Comparison of ENCODE assay signal across 12 mouse cellular contexts in genomic region chr10:68230653-68231384, GRCm38 (mm10). TPM values are rescaled to one million over a fixed set of nuclear protein-coding genes. Genes with fewer than 3 reads are reported as not detected.
DNase-seq lines count a peak whose midpoint lies in the region; ATAC-seq and TF ChIP-seq lines count a peak whose summit lies in the region.
"Had no signal": no experiment of that assay in that cellular context is flagged by ENCODE, and none has a peak within 500 bp of the region (broad histone marks: within the 10 kb centered on the region; RNA-seq: fewer than 3 reads in every experiment).

No protein-coding gene starts in this region.

- TF ChIP-seq CTCF in kidney, postnatal 0 days (IDR thresholded peaks at IDR 0.05; ENCODE audit: low read depth), result no peak
- TF ChIP-seq CTCF in intestine, postnatal 0 days (IDR thresholded peaks at IDR 0.05; ENCODE audit: low read depth), result no peak

- H3K4me2 ChIP-seq in kidney, postnatal 0 days (ENCODE audit: low read length), result 0 out of 2 replicates have a peak overlapping the region, but pooled peaks have one; percentile 10
- H3K4me2 ChIP-seq in intestine, postnatal 0 days (replicated peaks; ENCODE audit: low read depth), result peak overlapping the region; percentile 55
- peak overlapping the region; percentile 34 for H3K4me2 ChIP-seq in stomach, embryonic 15.5 days
- no peak overlapping the region for H3K4me2 ChIP-seq in forebrain, embryonic 16.5 days (ENCODE audit: low read length)
- H3K4me2 ChIP-seq: forebrain, embryonic 13.5 days had no signal

- peak overlapping the region; percentile 41; the same call in 1 of the 2 replicates for H3K4me3 ChIP-seq in heart, embryonic 10.5 days
- H3K4me3 ChIP-seq in kidney, postnatal 0 days (replicated peaks; ENCODE audit: low read depth, low read length), result no peak overlapping the region
- peak overlapping the region; percentile 4 for H3K4me3 ChIP-seq in intestine, postnatal 0 days (ENCODE audit: low read depth, low read length)
- no peak overlapping the region for H3K4me3 ChIP-seq in stomach, embryonic 15.5 days (replicated peaks)
- no peak overlapping the region for H3K4me3 ChIP-seq in forebrain, embryonic 16.5 days (replicated peaks; ENCODE audit: low read length)
- H3K4me3 ChIP-seq: forebrain, embryonic 13.5 days had no signal

- no peak for ATAC-seq in kidney, postnatal 0 days (replicated peaks; ENCODE audit: low FRiP score, low read depth)
- peak; percentile 50 for ATAC-seq in intestine, postnatal 0 days
- ATAC-seq in stomach, embryonic 15.5 days (ENCODE audit: insufficient read depth, low FRiP score, low read depth), result peak; percentile 21; the same call in 1 of the 2 replicates
- ATAC-seq in forebrain, embryonic 16.5 days, result no peak
- ATAC-seq: forebrain, embryonic 13.5 days had no signal

- no peak overlapping the region for H3K9ac ChIP-seq in kidney, postnatal 0 days (ENCODE audit: low read depth, low read length)
- H3K9ac ChIP-seq in intestine, postnatal 0 days (ENCODE audit: low read depth, low read length), result no peak overlapping the region
- no peak overlapping the region for H3K9ac ChIP-seq in stomach, embryonic 15.5 days
- no peak overlapping the region for H3K9ac ChIP-seq in forebrain, embryonic 16.5 days (replicated peaks; ENCODE audit: low read depth, low read length)
- H3K9ac ChIP-seq: forebrain, embryonic 13.5 days had no signal

- DNase-seq in heart, embryonic 10.5 days (ENCODE audit: low spot score), result no peak
- no peak for DNase-seq in heart, postnatal 10 days
- DNase-seq in kidney, postnatal 0 days (ENCODE audit: low spot score), result no peak
- no peak for DNase-seq in kidney, adult 8-10 months
- no peak for DNase-seq in frontal cortex, postnatal 36 days (ENCODE audit: low spot score in 2 of 2)
- DNase-seq: adrenal gland, adult 2 months; cerebellum, adult 2 months; thymus, postnatal 14 days had no signal

- intact Hi-C loops in heart, postnatal 10 days (cut with DNase I), result no loop called here

- 63% methylated on average over 13 of the region's 13 CpGs for WGBS in heart, embryonic 10.5 days
- WGBS in kidney, postnatal 0 days, result 48% methylated on average over 13 of the region's 13 CpGs
- WGBS in intestine, postnatal 0 days, result 29% methylated on average over 13 of the region's 13 CpGs
- 58% methylated on average over 13 of the region's 13 CpGs for WGBS in stomach, embryonic 15.5 days
- WGBS in forebrain, embryonic 16.5 days, result 71% methylated on average over 13 of the region's 13 CpGs

- peaks cover 9% of the 10 kb centered on the region; the same call in 1 of the 2 replicates for H3K36me3 ChIP-seq in heart, embryonic 10.5 days
- 0 out of 2 replicates have a peak, but pooled peaks cover 11% of the 10 kb centered on the region for H3K36me3 ChIP-seq in kidney, postnatal 0 days (ENCODE audit: insufficient read depth, low read length)
- peaks cover 7% of the 10 kb centered on the region; the same call in 1 of the 2 replicates for H3K36me3 ChIP-seq in intestine, postnatal 0 days (ENCODE audit: control insufficient read depth, insufficient read depth)
- 0 out of 2 replicates have a peak, but pooled peaks cover 5% of the 10 kb centered on the region for H3K36me3 ChIP-seq in stomach, embryonic 15.5 days
- H3K36me3 ChIP-seq in forebrain, embryonic 16.5 days (ENCODE audit: control insufficient read depth, insufficient read depth), result no peaks in the 10 kb centered on the region

- H3K9me3 ChIP-seq in heart, embryonic 10.5 days, result no peaks in the 10 kb centered on the region
- no peaks in the 10 kb centered on the region for H3K9me3 ChIP-seq in kidney, postnatal 0 days (replicated peaks; ENCODE audit: low read length)
- H3K9me3 ChIP-seq in intestine, postnatal 0 days (ENCODE audit: control insufficient read depth), result no peaks in the 10 kb centered on the region
- H3K9me3 ChIP-seq in stomach, embryonic 15.5 days, result no peaks in the 10 kb centered on the region
- no peaks in the 10 kb centered on the region for H3K9me3 ChIP-seq in forebrain, embryonic 16.5 days (ENCODE audit: control insufficient read depth, low read length)
- H3K9me3 ChIP-seq: forebrain, embryonic 13.5 days had no signal

- H3K27me3 ChIP-seq in heart, embryonic 10.5 days (ENCODE audit: insufficient read depth, poor library complexity, severe bottlenecking), result no peaks in the 10 kb centered on the region
- no peaks in the 10 kb centered on the region for H3K27me3 ChIP-seq in kidney, postnatal 0 days (ENCODE audit: insufficient read depth, low read length)
- H3K27me3 ChIP-seq in intestine, postnatal 0 days (replicated peaks; ENCODE audit: control insufficient read depth, insufficient read depth, low read length), result no peaks in the 10 kb centered on the region
- no peaks in the 10 kb centered on the region for H3K27me3 ChIP-seq in stomach, embryonic 15.5 days (replicated peaks)
- H3K27me3 ChIP-seq in forebrain, embryonic 16.5 days (replicated peaks; ENCODE audit: control insufficient read depth, insufficient read depth, low read length), result no peaks in the 10 kb centered on the region
- H3K27me3 ChIP-seq: forebrain, embryonic 13.5 days had no signal

- H3K4me1 ChIP-seq in heart, embryonic 10.5 days, result peaks cover 21% of the 10 kb centered on the region
- peaks cover 5% of the 10 kb centered on the region; the same call in 1 of the 2 replicates for H3K4me1 ChIP-seq in kidney, postnatal 0 days (replicated peaks; ENCODE audit: insufficient read depth, low read length)
- no peaks in the 10 kb centered on the region for H3K4me1 ChIP-seq in intestine, postnatal 0 days (replicated peaks; ENCODE audit: control insufficient read depth, insufficient read depth, low read length)
- H3K4me1 ChIP-seq in stomach, embryonic 15.5 days, result no peaks in the 10 kb centered on the region
- no peaks in the 10 kb centered on the region for H3K4me1 ChIP-seq in forebrain, embryonic 16.5 days (replicated peaks; ENCODE audit: control insufficient read depth, insufficient read depth, low read length)
- H3K4me1 ChIP-seq: forebrain, embryonic 13.5 days had no signal

- peak overlapping the region; percentile 42; the same call in 1 of the 2 replicates for H3K27ac ChIP-seq in heart, embryonic 10.5 days
- peak overlapping the region; percentile 81 for H3K27ac ChIP-seq in kidney, postnatal 0 days
- peak overlapping the region; percentile 83 for H3K27ac ChIP-seq in intestine, postnatal 0 days (ENCODE audit: low read depth, low read length)
- H3K27ac ChIP-seq in stomach, embryonic 15.5 days, result peak overlapping the region; percentile 79
- H3K27ac ChIP-seq in forebrain, embryonic 16.5 days (ENCODE audit: low read length), result no peak overlapping the region
- H3K27ac ChIP-seq: forebrain, embryonic 13.5 days had no signal

RNA-seq across cellular contexts. Expression of gene Arid5b, which starts 47.7 kb away (rescaled TPM):
- polyA plus RNA-seq in heart, embryonic 10.5 days (2016; fragmentation: Nextera tagmentation; extraction: Ambion mirVana), result 12.4 and 18.2 TPM in 2 replicates
- 10 to 100 TPM; 26.5 to 29.4 TPM for total RNA-seq in heart, postnatal 10 days (2021)
- 30.3 and 31.1 TPM in 2 replicates for polyA plus RNA-seq in kidney, postnatal 0 days (2015; fragmentation: Nextera tagmentation; extraction: Ambion mirVana)
- polyA plus RNA-seq in intestine, postnatal 0 days (2015; fragmentation: Nextera tagmentation; extraction: Ambion mirVana), result 15.1 and 17.8 TPM in 2 replicates
- polyA plus RNA-seq in stomach, embryonic 15.5 days (2015; fragmentation: Nextera tagmentation; extraction: Ambion mirVana), result 32.3 and 33.1 TPM in 2 replicates
- polyA plus RNA-seq in forebrain, embryonic 16.5 days (2015; fragmentation: Nextera tagmentation; extraction: Ambion mirVana), result 14.4 and 14.7 TPM in 2 replicates

Comparison
In these comparisons a context has a peak if more than half of its experiments do, and no peak if none do; other contexts are left out.
1. H3K4me3 ChIP-seq: peak in heart, embryonic 10.5 days (single experiment) and intestine, postnatal 0 days (single experiment); none in kidney, postnatal 0 days (single experiment), stomach, embryonic 15.5 days (single experiment) and forebrain, embryonic 16.5 days (single experiment).
2. ATAC-seq: peak in intestine, postnatal 0 days (single experiment) and stomach, embryonic 15.5 days (single experiment); none in kidney, postnatal 0 days (single experiment) and forebrain, embryonic 16.5 days (single experiment).